Mouse (Mus musculus): ENCODE measurements around the gene Hist1h4b. TPM values are rescaled to one million over a fixed set of nuclear protein-coding genes. Genes with fewer than 3 reads are reported as not detected.

Hist1h4b gene
- polyA plus RNA-seq, 1 experiment, result 16.8 TPM

DNA sequence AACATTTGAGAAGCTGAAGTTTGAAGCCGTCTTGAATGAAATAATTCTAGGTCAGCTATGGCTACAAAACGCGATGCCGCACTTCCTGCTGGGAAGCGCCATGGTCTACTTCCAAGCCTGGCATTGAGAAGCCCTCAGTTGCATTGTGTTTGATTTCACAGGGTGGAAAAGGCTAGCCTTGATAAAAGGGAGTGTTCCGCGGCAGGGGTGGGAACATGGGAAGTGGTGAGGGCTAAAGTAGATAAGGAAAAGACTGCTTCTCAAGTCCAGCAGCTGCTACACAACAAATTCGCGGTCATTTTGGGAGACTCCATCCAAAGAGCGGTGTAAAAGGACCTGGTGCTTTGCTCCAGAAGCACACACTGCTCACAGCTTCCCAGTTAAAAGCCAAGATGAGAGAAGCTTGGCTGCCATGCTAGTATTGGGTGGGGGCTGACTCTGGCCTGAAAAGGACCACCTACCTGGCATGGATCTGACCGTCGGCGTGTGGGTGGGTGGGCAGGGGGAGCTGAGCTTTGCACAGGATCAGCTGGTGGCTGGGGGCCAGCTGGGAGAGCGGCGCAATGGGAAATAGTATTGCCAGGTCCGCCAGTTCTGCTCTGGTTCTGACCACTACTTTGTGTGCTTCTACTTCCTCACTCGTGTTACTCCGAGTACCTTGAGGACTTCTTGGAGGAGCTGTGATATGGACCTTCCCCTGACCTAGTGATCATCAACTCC lies 28.2 kb upstream of the Hist1h4b start:
- no peaks in the 10 kb centered on the region for H3K79me3 ChIP-seq (ENCODE audit: low read depth)
- no peak overlapping the region for H3K4me3 ChIP-seq (ENCODE audit: insufficient read depth, poor library complexity, severe bottlenecking)
- TF ChIP-seq CEBPB (IDR thresholded peaks at IDR 0.05; ENCODE audit: low read depth) (no peak), USF1 (IDR thresholded peaks at IDR 0.05; ENCODE audit: low read depth) (no peak), MAX (IDR thresholded peaks at IDR 0.05) (no peak), FOSL1 (IDR thresholded peaks at IDR 0.05; ENCODE audit: insufficient read depth, low read length, poor library complexity, severe bottlenecking) (no peak), CTCF (IDR thresholded peaks at IDR 0.05; ENCODE audit: control insufficient read depth, insufficient read depth, insufficient read length) (no peak), MYOG (IDR thresholded peaks at IDR 0.05; ENCODE audit: control insufficient read depth, extremely low read depth, insufficient read length) (no peak), MYOD1 (IDR thresholded peaks at IDR 0.05; ENCODE audit: control insufficient read depth, insufficient read length, low read depth) (no peak)
- no peaks in the 10 kb centered on the region for H3K36me3 ChIP-seq (ENCODE audit: control insufficient read depth, insufficient read depth)
- no peaks in the 10 kb centered on the region for H3K27me3 ChIP-seq (ENCODE audit: control insufficient read depth, insufficient read depth, insufficient read length)
- no peak overlapping the region for H3ac ChIP-seq (ENCODE audit: control insufficient read depth, insufficient read length, low read depth)
- no peaks in the 10 kb centered on the region for H3K79me2 ChIP-seq (ENCODE audit: control insufficient read depth, insufficient read depth)

DNA sequence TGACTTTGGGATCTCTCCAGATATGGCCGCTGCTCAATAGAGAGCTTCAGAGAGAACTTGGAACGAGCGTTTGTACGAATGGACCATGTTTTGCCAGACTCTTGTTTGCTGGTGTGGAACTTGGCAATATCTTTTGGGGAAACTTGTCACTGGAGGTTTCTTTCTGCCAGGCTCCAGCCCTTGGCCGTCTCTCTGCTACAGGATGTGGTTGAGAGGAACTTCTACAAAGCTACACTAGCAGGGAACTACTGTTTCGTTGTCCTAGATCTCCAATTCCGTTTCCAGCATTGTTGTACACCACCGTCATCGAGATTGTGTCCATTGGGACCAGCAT lies 27.7 kb upstream of the Hist1h4b start:
- H3K79me3 ChIP-seq (ENCODE audit: low read depth), result no peaks in the 10 kb centered on the region
- H3ac ChIP-seq (ENCODE audit: control insufficient read depth, insufficient read length, low read depth), result no peak overlapping the region
- no peaks in the 10 kb centered on the region for H3K79me2 ChIP-seq (ENCODE audit: control insufficient read depth, insufficient read depth)
- H3K27me3 ChIP-seq (ENCODE audit: control insufficient read depth, insufficient read depth, insufficient read length), result no peaks in the 10 kb centered on the region
- TF ChIP-seq CEBPB (IDR thresholded peaks at IDR 0.05; ENCODE audit: low read depth) (no peak), MYOG (IDR thresholded peaks at IDR 0.05; ENCODE audit: control insufficient read depth, extremely low read depth, insufficient read length) (no peak), MYOD1 (IDR thresholded peaks at IDR 0.05; ENCODE audit: control insufficient read depth, insufficient read length, low read depth) (no peak), USF1 (IDR thresholded peaks at IDR 0.05; ENCODE audit: low read depth) (no peak), CTCF (IDR thresholded peaks at IDR 0.05; ENCODE audit: control insufficient read depth, insufficient read depth, insufficient read length) (no peak), FOSL1 (IDR thresholded peaks at IDR 0.05; ENCODE audit: insufficient read depth, low read length, poor library complexity, severe bottlenecking) (no peak), MAX (IDR thresholded peaks at IDR 0.05) (no peak)
- H3K36me3 ChIP-seq (ENCODE audit: control insufficient read depth, insufficient read depth), result no peaks in the 10 kb centered on the region
- H3K4me3 ChIP-seq (ENCODE audit: insufficient read depth, poor library complexity, severe bottlenecking), result no peak overlapping the region

DNA sequence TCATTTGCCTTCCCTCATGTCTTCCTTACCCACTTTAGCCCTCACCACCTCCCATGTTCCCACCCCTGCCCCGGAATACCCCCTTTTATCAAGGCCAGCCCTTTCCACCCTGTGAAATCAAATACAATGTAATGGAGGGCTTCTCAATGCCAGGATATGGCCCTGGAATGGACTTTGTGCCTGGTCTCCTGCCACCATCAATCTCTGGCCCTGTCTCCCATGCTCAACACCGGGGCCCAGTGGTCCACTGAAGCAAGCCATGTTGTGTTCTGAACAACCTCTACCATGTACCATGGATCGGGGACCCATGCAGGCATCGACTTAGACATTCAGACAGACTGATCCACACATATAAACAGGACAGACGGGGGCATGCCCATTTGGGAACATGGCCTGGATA lies 27.1 kb upstream of the Hist1h4b start:
- Histone ChIP-seq H3K27me3 (ENCODE audit: control insufficient read depth, insufficient read depth, insufficient read length) (no peaks in the 10 kb centered on the region), H3K4me3 (ENCODE audit: insufficient read depth, poor library complexity, severe bottlenecking) (no peak overlapping the region), H3K79me2 (ENCODE audit: control insufficient read depth, insufficient read depth) (no peaks in the 10 kb centered on the region), H3K79me3 (ENCODE audit: low read depth) (no peaks in the 10 kb centered on the region), H3K36me3 (ENCODE audit: control insufficient read depth, insufficient read depth) (no peaks in the 10 kb centered on the region), H3ac (ENCODE audit: control insufficient read depth, insufficient read length, low read depth) (no peak overlapping the region)
- TF ChIP-seq CTCF (IDR thresholded peaks at IDR 0.05; ENCODE audit: control insufficient read depth, insufficient read depth, insufficient read length) (no peak), USF1 (IDR thresholded peaks at IDR 0.05; ENCODE audit: low read depth) (no peak), CEBPB (IDR thresholded peaks at IDR 0.05; ENCODE audit: low read depth) (no peak), MAX (IDR thresholded peaks at IDR 0.05) (no peak), FOSL1 (IDR thresholded peaks at IDR 0.05; ENCODE audit: insufficient read depth, low read length, poor library complexity, severe bottlenecking) (no peak), MYOD1 (IDR thresholded peaks at IDR 0.05; ENCODE audit: control insufficient read depth, insufficient read length, low read depth) (no peak), MYOG (IDR thresholded peaks at IDR 0.05; ENCODE audit: control insufficient read depth, extremely low read depth, insufficient read length) (no peak)

DNA sequence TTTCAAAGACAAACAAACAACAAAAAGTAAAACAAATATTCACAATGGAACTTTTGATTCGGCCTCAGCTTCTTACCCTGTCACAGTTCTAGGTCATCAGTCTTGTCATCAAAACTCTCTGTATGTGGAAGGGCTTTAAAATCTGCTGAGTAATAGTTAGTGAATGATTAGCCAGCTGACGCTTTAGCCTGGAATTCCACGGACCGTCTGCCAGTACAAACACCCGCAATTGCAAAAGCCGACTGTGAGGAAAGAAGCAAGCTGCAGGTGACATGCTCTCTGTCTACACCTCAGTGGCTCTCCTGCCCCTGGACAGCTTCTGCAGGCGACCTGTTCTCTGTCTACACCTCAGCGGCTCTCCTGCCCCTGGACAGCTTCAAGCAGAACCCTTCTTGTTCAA lies 26.3 kb upstream of the Hist1h4b start:
- Histone ChIP-seq H3K79me2 (ENCODE audit: control insufficient read depth, insufficient read depth) (no peaks in the 10 kb centered on the region), H3K36me3 (ENCODE audit: control insufficient read depth, insufficient read depth) (no peaks in the 10 kb centered on the region), H3K27me3 (ENCODE audit: control insufficient read depth, insufficient read depth, insufficient read length) (no peaks in the 10 kb centered on the region), H3K79me3 (ENCODE audit: low read depth) (no peaks in the 10 kb centered on the region), H3ac (ENCODE audit: control insufficient read depth, insufficient read length, low read depth) (no peak overlapping the region), H3K4me3 (ENCODE audit: insufficient read depth, poor library complexity, severe bottlenecking) (no peak overlapping the region)
- no peak for TF ChIP-seq MYOD1 (IDR thresholded peaks at IDR 0.05; ENCODE audit: control insufficient read depth, insufficient read length, low read depth)

DNA sequence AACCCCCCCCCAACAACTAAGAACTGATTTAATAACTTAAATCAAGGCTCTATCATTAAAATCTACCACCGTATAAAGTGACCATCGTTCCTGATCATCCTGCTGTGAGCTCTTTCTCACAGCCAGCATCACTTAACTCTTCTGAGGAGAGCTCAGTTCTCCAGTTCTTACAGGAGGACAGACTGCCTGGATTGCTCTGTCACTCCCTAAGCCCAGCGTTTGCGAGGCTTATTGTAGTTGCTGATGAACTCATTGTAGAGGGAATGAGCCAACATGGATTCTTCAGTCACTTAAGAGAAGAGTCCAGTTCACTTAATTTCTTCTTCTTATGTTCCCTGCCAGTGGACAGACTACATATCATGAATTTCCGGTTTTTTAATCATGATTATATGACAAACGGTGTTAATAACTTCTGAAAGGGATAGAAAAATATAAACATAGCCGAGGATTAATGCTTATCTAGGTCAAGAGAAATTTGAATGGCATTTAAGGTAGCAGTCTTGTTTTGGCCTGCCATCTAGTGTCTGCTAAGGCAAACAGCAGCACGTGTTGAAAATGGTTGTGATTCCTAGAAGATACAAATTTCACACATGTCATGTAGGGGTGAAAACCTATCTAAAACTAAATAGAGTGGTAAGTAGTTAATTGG lies 24.5 kb upstream of the Hist1h4b start:
- no peak for TF ChIP-seq CEBPB (IDR thresholded peaks at IDR 0.05; ENCODE audit: low read depth)
- TF ChIP-seq MYOG (IDR thresholded peaks at IDR 0.05; ENCODE audit: control insufficient read depth, extremely low read depth, insufficient read length), result no peak
- TF ChIP-seq MYOD1 (IDR thresholded peaks at IDR 0.05; ENCODE audit: control insufficient read depth, insufficient read length, low read depth), result no peak
- TF ChIP-seq CTCF (IDR thresholded peaks at IDR 0.05; ENCODE audit: control insufficient read depth, insufficient read depth, insufficient read length), result peak; percentile 25
- TF ChIP-seq USF1 (IDR thresholded peaks at IDR 0.05; ENCODE audit: low read depth), result peak; percentile 44
- no peak for TF ChIP-seq FOSL1 (IDR thresholded peaks at IDR 0.05; ENCODE audit: insufficient read depth, low read length, poor library complexity, severe bottlenecking)
- TF ChIP-seq MAX (IDR thresholded peaks at IDR 0.05), result peak; percentile 63
- H3K79me3 ChIP-seq (ENCODE audit: low read depth), result no peaks in the 10 kb centered on the region
- H3ac ChIP-seq (ENCODE audit: control insufficient read depth, insufficient read length, low read depth), result no peak overlapping the region
- H3K27me3 ChIP-seq (ENCODE audit: control insufficient read depth, insufficient read depth, insufficient read length), result no peaks in the 10 kb centered on the region
- H3K79me2 ChIP-seq (ENCODE audit: control insufficient read depth, insufficient read depth), result no peaks in the 10 kb centered on the region
- H3K4me3 ChIP-seq (ENCODE audit: insufficient read depth, poor library complexity, severe bottlenecking), result no peak overlapping the region
- H3K36me3 ChIP-seq (ENCODE audit: control insufficient read depth, insufficient read depth), result no peaks in the 10 kb centered on the region

Measured in C2C12 (cell line).